Mouse (Mus musculus): ENCODE data around the gene Snx7.
A peak's percentile ranks its signal among the peaks of the same experiment; 100 is the strongest.

Gene Snx7

GRCm38 (mm10) chr3:117814218-117814617, 54.5 kb downstream of the Snx7 start:
- no peak for DNase-seq (ENCODE audit: low spot score)

GRCm38 (mm10) chr3:117812135-117812534, 56.6 kb downstream of the Snx7 start:
- no peak for DNase-seq (ENCODE audit: low spot score)

GRCm38 (mm10) chr3:117805782-117806181, 63.0 kb downstream of the Snx7 start:
- no peak for DNase-seq (ENCODE audit: low spot score)

- no peak for DNase-seq (ENCODE audit: low spot score)
Measured at GRCm38 (mm10) chr3:117794501-117794900, 74.2 kb downstream of the Snx7 start.

- no peak for DNase-seq (ENCODE audit: low spot score)
Measured at GRCm38 (mm10) chr3:117791951-117792350, 76.8 kb downstream of the Snx7 start.

- no peak for DNase-seq (ENCODE audit: low spot score)
Measured at GRCm38 (mm10) chr3:117791273-117791672, 77.5 kb downstream of the Snx7 start.

- DNase-seq (ENCODE audit: low spot score), result peak; percentile 83
Measured at GRCm38 (mm10) chr3:117788800-117789693, 79.7 kb downstream of the Snx7 start.

GRCm38 (mm10) chr3:117787247-117787646, 81.5 kb downstream of the Snx7 start:
- no peak for DNase-seq (ENCODE audit: low spot score)

- DNase-seq (ENCODE audit: low spot score), result no peak
Measured at GRCm38 (mm10) chr3:117752151-117752757, 116.5 kb downstream of the Snx7 start.

- peak; percentile 37 for DNase-seq (ENCODE audit: low spot score)
Measured at GRCm38 (mm10) chr3:117751665-117752064, 117.1 kb downstream of the Snx7 start.

GRCm38 (mm10) chr3:117749256-117749655, 119.5 kb downstream of the Snx7 start:
- DNase-seq (ENCODE audit: low spot score), result no peak

- no peak for DNase-seq (ENCODE audit: low spot score)
Measured at GRCm38 (mm10) chr3:117739760-117740159, 129.0 kb downstream of the Snx7 start.

- no peak for DNase-seq (ENCODE audit: low spot score)
Measured at GRCm38 (mm10) chr3:117732661-117733060, 136.1 kb downstream of the Snx7 start.
